Mouse (Mus musculus) heart, postnatal 0 days (tissue): Measurements from ENCODE around the gene Sumo2.

ENCODE experiments used
- CTCF ChIP-seq: IDR thresholded peaks from 2 replicates; pipeline ENCODE4 v1.5.1; 2016; ENCODE audit warnings: antibody characterized with exemption, control low read depth, low read depth
- EP300 ChIP-seq: IDR thresholded peaks from 2 replicates; pipeline ENCODE4 v1.6.1; 2016; ENCODE audit warnings: antibody characterized with exemption, low read depth

GRCm38 (mm10) chr11:115534759-115535371, 1.2 kb downstream of the Sumo2 start:
- no peak for TF ChIP-seq CTCF
- TF ChIP-seq EP300 = no peak
